Mouse (Mus musculus): ENCODE measurements around the gene Lenep. TPM values are rescaled to one million over a fixed set of nuclear protein-coding genes. Genes with fewer than 3 reads are reported as not detected.

Lenep gene
- polyA plus RNA-seq, 1 experiment from 2014 or later = 0.64 TPM

GRCm38 (mm10) chr3:89388901-89389740 is 13.5 kb downstream of the Lenep start:
- peaks cover 47% of the 10 kb centered on the region for H3K4me1 ChIP-seq
- peak; percentile 47 for ATAC-seq (replicated peaks)
- no peak overlapping the region for H3K4me3 ChIP-seq
- H3K4me2 ChIP-seq (replicated peaks) = no peak overlapping the region
- H3K9ac ChIP-seq (replicated peaks) = no peak overlapping the region
- no peaks in the 10 kb centered on the region for H3K36me3 ChIP-seq
- no peak overlapping the region for H3K27ac ChIP-seq (replicated peaks)
- no peaks in the 10 kb centered on the region; the same call in 1 of the 2 replicates for H3K27me3 ChIP-seq
- no peaks in the 10 kb centered on the region for H3K9me3 ChIP-seq
- WGBS = 74% methylated on average over 5 of the region's 6 CpGs

DNA sequence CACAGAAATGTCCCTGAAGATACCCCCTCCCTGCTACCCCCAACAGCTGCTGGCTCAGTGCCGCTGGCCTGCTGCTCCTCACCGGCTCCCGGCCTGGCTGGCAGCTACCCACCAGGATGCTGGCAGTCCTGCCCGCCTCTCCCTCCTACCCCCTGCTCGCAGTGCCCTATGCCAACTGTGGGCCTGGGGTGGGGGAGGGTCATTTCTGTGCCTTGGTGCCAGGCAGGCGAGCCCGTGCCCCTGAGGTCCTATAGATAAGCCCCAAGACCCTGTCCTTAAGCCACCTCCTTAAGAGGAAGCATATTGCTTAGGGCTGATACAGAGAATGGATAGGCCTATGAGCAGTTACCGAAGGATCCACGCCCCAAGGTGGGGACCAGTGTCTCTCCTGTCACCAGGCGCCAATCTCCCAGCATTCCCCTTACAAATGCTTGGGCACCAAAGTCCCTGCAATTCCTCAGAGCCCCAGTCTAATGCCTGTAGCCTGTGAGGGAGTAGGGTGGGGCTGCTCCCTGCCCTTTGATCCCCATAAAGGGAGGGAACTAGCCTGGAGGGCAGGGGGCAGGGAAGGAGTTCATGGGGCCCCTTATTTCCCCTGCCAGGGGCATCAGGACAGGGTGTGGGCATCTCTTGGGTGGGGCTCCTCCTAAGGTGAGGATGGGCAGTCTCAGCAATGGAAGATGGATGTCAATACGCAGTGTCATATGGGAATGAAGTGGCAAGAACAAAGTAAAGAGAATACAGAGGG is 14.3 kb downstream of the Lenep start:
- Histone ChIP-seq H3K27me3 (no peaks in the 10 kb centered on the region; the same call in 1 of the 2 replicates), H3K4me2 (replicated peaks) (no peak overlapping the region), H3K4me1 (peaks cover 41% of the 10 kb centered on the region), H3K4me3 (no peak overlapping the region), H3K27ac (replicated peaks) (no peak overlapping the region), H3K9me3 (no peaks in the 10 kb centered on the region), H3K36me3 (no peaks in the 10 kb centered on the region), H3K9ac (replicated peaks) (no peak overlapping the region)
- peak; percentile 23; the same call in 1 of the 2 replicates for ATAC-seq (replicated peaks)
- WGBS = 59% methylated on average over 11 of the region's 11 CpGs

DNA sequence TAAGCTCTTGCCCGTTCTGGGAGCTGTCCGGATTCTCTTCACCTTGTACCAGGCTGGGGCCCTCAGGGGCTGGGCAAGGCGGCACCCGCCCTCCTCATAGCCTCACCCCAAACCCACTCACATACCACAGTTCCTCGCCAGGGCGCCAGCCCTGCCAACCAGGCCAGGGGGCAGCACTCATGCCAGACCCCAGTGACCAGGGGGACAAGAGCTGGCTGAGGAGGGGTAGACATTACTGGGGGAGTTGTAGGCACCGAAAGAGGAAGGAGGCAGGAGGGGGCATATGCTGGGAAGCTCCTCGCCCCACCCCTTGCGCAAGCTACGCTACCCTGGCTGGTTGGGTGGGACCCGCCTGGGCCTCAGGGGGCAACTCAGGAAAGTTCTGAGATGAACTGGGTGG is 15.0 kb downstream of the Lenep start:
- no peak overlapping the region for H3K27ac ChIP-seq (replicated peaks)
- no peak overlapping the region for H3K9ac ChIP-seq (replicated peaks)
- no peaks in the 10 kb centered on the region for H3K9me3 ChIP-seq
- no peaks in the 10 kb centered on the region for H3K36me3 ChIP-seq
- no peak overlapping the region for H3K4me3 ChIP-seq
- peaks cover 36% of the 10 kb centered on the region for H3K4me1 ChIP-seq
- no peaks in the 10 kb centered on the region; the same call in 1 of the 2 replicates for H3K27me3 ChIP-seq
- no peak overlapping the region for H3K4me2 ChIP-seq (replicated peaks)
- ATAC-seq (replicated peaks) = no peak; the same call in 1 of the 2 replicates
- 78% methylated on average over 11 of the region's 11 CpGs for WGBS

- Histone ChIP-seq H3K36me3 (no peaks in the 10 kb centered on the region), H3K9me3 (no peaks in the 10 kb centered on the region), H3K27me3 (no peaks in the 10 kb centered on the region), H3K4me2 (replicated peaks) (no peak overlapping the region), H3K27ac (replicated peaks) (no peak overlapping the region), H3K4me3 (no peak overlapping the region), H3K9ac (replicated peaks) (no peak overlapping the region), H3K4me1 (peaks cover 27% of the 10 kb centered on the region)
- ATAC-seq (replicated peaks) = no peak
- WGBS = 54% methylated on average over 17 of the region's 17 CpGs
These were observed 15.9 kb downstream of the Lenep start for GRCm38 (mm10) chr3:89386438-89387420.

GRCm38 (mm10) chr3:89385451-89385850 is 17.1 kb downstream of the Lenep start:
- ATAC-seq (replicated peaks) = no peak
- no peak overlapping the region for H3K27ac ChIP-seq (replicated peaks)
- no peaks in the 10 kb centered on the region for H3K27me3 ChIP-seq
- no peak overlapping the region for H3K4me2 ChIP-seq (replicated peaks)
- H3K4me1 ChIP-seq = peaks cover 15% of the 10 kb centered on the region
- no peak overlapping the region for H3K9ac ChIP-seq (replicated peaks)
- no peak overlapping the region for H3K4me3 ChIP-seq
- no peaks in the 10 kb centered on the region for H3K9me3 ChIP-seq
- no peaks in the 10 kb centered on the region for H3K36me3 ChIP-seq
- WGBS = 46% methylated on average over 11 of the region's 11 CpGs

DNA sequence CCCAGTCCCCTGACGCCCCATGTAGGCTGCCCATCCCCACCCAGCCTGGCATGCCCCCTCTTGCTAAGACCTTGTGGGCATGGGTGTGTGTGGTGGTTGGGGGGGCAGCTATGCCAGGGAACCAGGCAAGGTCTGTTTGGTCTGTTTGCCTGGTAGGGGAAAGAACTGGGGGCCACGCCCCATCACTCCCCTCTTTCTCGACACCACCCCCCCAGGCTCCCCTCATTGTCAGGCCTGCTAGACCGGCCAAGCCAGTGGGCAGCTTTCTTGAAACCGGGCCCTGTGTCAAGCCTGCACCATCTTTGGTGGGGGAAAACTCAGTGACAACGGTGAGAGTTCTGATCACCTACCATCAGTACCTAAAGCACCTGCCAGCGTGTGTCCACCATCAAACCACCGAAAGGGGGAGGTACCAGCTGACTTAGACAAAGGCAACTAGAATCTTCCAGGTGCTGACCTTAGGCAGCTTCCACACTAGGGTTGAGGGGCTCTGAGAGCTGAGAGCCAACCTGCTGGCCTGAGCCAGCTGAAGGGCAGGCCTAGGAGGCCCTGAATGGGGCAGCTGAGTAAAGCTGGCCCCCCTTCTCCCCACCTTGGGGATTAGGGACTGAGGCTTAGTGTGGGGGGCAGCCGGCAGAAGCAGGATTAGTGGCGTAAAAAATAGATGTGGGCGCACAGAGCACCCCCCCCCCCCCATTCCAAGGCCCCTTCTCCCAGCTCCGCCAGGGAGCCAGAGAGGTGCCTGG is 18.1 kb downstream of the Lenep start:
- no peaks in the 10 kb centered on the region for H3K9me3 ChIP-seq
- no peak for ATAC-seq (replicated peaks)
- 49% methylated on average over 12 of the region's 12 CpGs for WGBS
- H3K9ac ChIP-seq (replicated peaks) = no peak overlapping the region
- peaks cover 11% of the 10 kb centered on the region for H3K4me1 ChIP-seq
- H3K4me2 ChIP-seq (replicated peaks) = no peak overlapping the region
- H3K27ac ChIP-seq (replicated peaks) = no peak overlapping the region
- no peak overlapping the region for H3K4me3 ChIP-seq
- no peaks in the 10 kb centered on the region for H3K36me3 ChIP-seq
- H3K27me3 ChIP-seq = no peaks in the 10 kb centered on the region

- WGBS = 83% methylated on average over 5 of the region's 5 CpGs
- ATAC-seq (replicated peaks) = no peak
These were observed 18.8 kb downstream of the Lenep start for GRCm38 (mm10) chr3:89383651-89384255.

GRCm38 (mm10) chr3:89382950-89383349 is 19.6 kb downstream of the Lenep start:
- no peaks in the 10 kb centered on the region for H3K27me3 ChIP-seq
- no peak for ATAC-seq (replicated peaks)
- no peak overlapping the region for H3K9ac ChIP-seq (replicated peaks)
- H3K27ac ChIP-seq (replicated peaks) = no peak overlapping the region
- no peaks in the 10 kb centered on the region for H3K36me3 ChIP-seq
- no peak overlapping the region for H3K4me3 ChIP-seq
- no peak overlapping the region for H3K4me2 ChIP-seq (replicated peaks)
- H3K4me1 ChIP-seq = peaks cover 16% of the 10 kb centered on the region
- 90% methylated on average over 5 of the region's 5 CpGs for WGBS
- no peaks in the 10 kb centered on the region for H3K9me3 ChIP-seq

More at GRCm38 (mm10) chr3:89383651-89384255, 18.8 kb downstream of the Lenep start:
- no peaks in the 10 kb centered on the region for H3K27me3 ChIP-seq
- no peak overlapping the region for H3K9ac ChIP-seq (replicated peaks)
- H3K4me2 ChIP-seq (replicated peaks) = no peak overlapping the region
- H3K9me3 ChIP-seq = no peaks in the 10 kb centered on the region
- H3K36me3 ChIP-seq = no peaks in the 10 kb centered on the region
- no peak overlapping the region for H3K4me3 ChIP-seq
- peaks cover 14% of the 10 kb centered on the region for H3K4me1 ChIP-seq
- H3K27ac ChIP-seq (replicated peaks) = no peak overlapping the region

- H3K4me2 ChIP-seq (replicated peaks) = no peak overlapping the region
- no peaks in the 10 kb centered on the region for H3K27me3 ChIP-seq
- ATAC-seq (replicated peaks) = no peak
- no peak overlapping the region for H3K9ac ChIP-seq (replicated peaks)
- 81% methylated on average over 9 of the region's 9 CpGs for WGBS
- no peak overlapping the region for H3K4me3 ChIP-seq
- peaks cover 14% of the 10 kb centered on the region for H3K4me1 ChIP-seq
- no peaks in the 10 kb centered on the region for H3K9me3 ChIP-seq
- H3K36me3 ChIP-seq = no peaks in the 10 kb centered on the region
- H3K27ac ChIP-seq (replicated peaks) = no peak overlapping the region
These were observed 20.3 kb downstream of the Lenep start for GRCm38 (mm10) chr3:89382033-89382882.

DNA sequence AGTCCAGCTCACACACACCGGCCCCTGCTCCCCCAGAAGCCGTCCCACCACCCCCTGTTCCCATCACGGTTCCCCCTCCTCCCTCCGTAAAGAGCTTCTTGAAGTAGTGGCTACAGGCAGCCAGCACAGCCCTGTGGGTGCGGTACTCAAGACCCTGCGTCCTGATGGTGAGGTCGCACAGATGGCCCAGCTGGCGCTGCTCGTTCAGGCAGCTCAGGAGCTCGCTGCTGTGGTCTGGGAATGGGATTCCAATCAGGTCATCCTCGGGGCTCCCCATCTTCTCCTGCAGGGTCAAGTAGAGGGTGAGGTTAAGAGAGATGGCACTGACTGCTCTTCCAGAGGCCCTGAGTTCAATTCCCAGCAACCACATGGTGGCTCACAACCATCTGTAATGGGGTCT is 21.4 kb downstream of the Lenep start:
- peaks cover 14% of the 10 kb centered on the region for H3K4me1 ChIP-seq
- H3K4me2 ChIP-seq (replicated peaks) = no peak overlapping the region
- 85% methylated on average over 11 of the region's 11 CpGs for WGBS
- no peak overlapping the region for H3K4me3 ChIP-seq
- H3K36me3 ChIP-seq = no peaks in the 10 kb centered on the region
- H3K27ac ChIP-seq (replicated peaks) = no peak overlapping the region
- ATAC-seq (replicated peaks) = no peak
- no peaks in the 10 kb centered on the region for H3K27me3 ChIP-seq
- no peaks in the 10 kb centered on the region for H3K9me3 ChIP-seq
- H3K9ac ChIP-seq (replicated peaks) = no peak overlapping the region
